Mouse (Mus musculus) urinary bladder, postnatal 0 days (tissue): ENCODE measurements around the gene Fabp6. TPM values are rescaled to one million over a fixed set of nuclear protein-coding genes. Genes with fewer than 3 reads are reported as not detected.

Source experiments
- polyA plus RNA-seq: library from polyadenylated mRNA; unstranded; fragments of >200 nt; fragmentation: Nextera tagmentation; extraction: Ambion mirVana; gene quantifications from 2 replicates; pipeline ENCODE4 v1.2.1, GENCODE M21; 2015

Gene Fabp6
- polyA plus RNA-seq, result 1.5 and 1.9 TPM in 2 replicates

DNA sequence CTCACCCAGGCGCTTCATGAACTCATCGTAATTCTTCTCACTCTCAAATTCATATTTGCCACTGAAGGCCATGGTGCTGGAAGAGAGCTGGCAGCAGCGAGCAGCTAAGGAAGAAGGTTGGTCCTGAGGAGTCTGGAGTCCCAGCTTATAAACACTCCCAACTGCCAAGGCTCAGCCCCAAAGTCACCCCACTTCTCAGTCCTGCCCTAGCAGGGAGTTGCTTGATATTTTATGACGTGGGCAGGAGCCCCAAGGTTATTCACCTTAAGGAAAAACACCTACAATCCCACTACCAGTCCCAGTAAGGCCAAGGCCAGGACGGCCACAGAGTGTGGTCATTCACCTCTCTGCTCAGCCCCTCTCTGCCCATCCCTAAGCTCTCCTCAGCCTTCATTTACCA lies at the start of gene Fabp6:
Gene Fabp6, minus strand, starts transcription at position 101 of the 400 bp plus-strand sequence.

DNA sequence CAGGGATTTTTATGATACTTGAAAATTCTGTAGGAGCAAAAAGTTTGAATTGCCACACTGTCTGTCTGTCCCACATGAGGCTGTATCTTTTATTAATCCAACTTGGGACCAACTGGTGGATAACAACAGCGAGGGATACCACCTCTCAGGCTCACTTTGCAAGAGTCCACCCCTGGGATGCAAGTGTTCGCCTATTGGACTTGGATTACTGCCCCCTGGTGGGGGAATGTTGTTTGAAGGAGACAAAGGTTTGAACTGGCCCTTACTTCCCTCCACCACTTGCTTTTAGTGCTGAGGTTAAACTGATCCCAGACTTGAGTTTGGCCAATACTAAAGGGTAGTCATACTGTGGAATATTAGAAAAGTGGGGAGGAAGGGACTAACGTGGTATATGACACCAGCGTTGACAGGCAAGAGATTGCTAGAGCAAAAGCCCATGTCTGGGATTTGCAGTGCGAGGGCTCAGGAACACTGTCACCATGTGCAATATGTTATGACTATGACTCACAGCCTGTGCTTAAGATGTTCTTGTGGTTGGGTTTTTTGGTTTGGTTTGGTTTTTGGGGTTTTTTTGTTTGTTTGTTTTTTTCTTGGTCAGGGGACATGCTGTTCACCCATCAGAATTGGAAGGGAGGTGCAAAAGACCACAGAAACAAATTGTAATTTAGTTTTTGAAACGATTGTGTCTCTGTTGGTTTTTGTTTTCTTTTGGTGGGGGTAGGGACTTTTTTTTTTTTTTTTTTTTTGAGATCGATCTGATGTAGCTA lies 14.8 kb downstream of the Fabp6 start, which contains the start of gene 4933415A04Rik:
Gene 4933415A04Rik, plus strand, starts transcription at position 717 of the 767 bp plus-strand sequence.

Other genes with a start within 250 kb of the Fabp6 start
- 66.5 and 75.1 TPM in 2 replicates for gene Pttg1, start 175.3 kb downstream of the Fabp6 start, polyA plus RNA-seq
- 38.4 and 40.1 TPM in 2 replicates for gene Slu7, start 167.8 kb downstream of the Fabp6 start, polyA plus RNA-seq
- 48.2 and 51.8 TPM in 2 replicates for gene C1qtnf2, start 127.3 kb downstream of the Fabp6 start, polyA plus RNA-seq
- 10.1 and 12.0 TPM in 2 replicates for gene Ccnjl, start 72.8 kb downstream of the Fabp6 start, polyA plus RNA-seq
- gene 4933415A04Rik, start 14.5 kb downstream of the Fabp6 start, polyA plus RNA-seq, result 3.6 TPM in 2 replicates
- 11.4 and 12.4 TPM in 2 replicates for gene Pwwp2a, start 80.5 kb upstream of the Fabp6 start, polyA plus RNA-seq
- 52.9 and 54.9 TPM in 2 replicates for gene Ttc1, start 146.5 kb upstream of the Fabp6 start, polyA plus RNA-seq